Mouse (Mus musculus) G1E (cell line): ENCODE measurements around the gene Tnnc1.

Experiments used
- CTCF ChIP-seq: IDR thresholded peaks from 2 replicates; pipeline ENCODE4 v1.5.1; 2012; ENCODE audit warnings: low read depth, low read length, inconsistent platforms, mixed read lengths
- GATA1 ChIP-seq: IDR thresholded peaks from 2 replicates; pipeline ENCODE4 v1.6.1; 2012; ENCODE audit warnings: borderline replicate concordance, low read length, inconsistent platforms, mixed read lengths
- GATA2 ChIP-seq: IDR thresholded peaks from 2 replicates; pipeline ENCODE4 v1.6.1; 2012; ENCODE audit warnings: low read depth, low read length, inconsistent platforms, borderline replicate concordance
- TAL1 ChIP-seq: conservative IDR thresholded peaks from 2 replicates; pipeline ENCODE4 v1.6.1; 2012; ENCODE audit warnings: low read depth, low read length, inconsistent platforms, mixed read lengths

DNA sequence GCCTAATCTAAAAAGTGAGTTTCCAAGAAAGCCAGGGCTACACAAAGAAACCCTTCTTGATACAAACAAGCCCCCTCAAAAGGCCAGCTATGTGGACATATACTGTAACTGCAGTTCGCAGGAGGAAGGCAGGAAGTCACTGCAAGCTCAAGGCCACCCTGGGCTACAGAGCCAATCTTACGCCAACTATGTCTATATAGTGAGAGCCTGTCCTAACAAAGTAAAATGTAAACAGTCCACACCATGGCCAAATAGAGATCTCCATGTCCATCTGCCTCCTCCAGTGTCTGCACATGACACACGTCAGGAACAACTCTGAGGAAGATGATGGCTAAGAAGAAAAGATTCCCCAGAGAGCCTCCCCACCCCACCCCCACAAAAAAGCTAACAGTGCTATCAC lies 8.1 kb upstream of the Tnnc1 start:
- TF ChIP-seq CTCF (no peak), GATA1 (no peak), GATA2 (no peak), TAL1 (no peak)
